Mouse (Mus musculus) ES-Bruce4 (cell line): ENCODE data around the gene Ercc6.

ENCODE experiments used
- CTCF ChIP-seq: IDR thresholded peaks from one replicate; pipeline ENCODE4 v1.8.1; 2011; ENCODE audit warnings: low read depth, low read length
- POLR2A ChIP-seq: IDR thresholded peaks from one replicate; pipeline ENCODE4 v1.8.1; 2011; ENCODE audit warnings: low read length; ENCODE audit not compliant: insufficient read depth

GRCm38 (mm10) chr14:32578420-32578819 lies 65.1 kb downstream of the Ercc6 start:
- TF ChIP-seq POLR2A, result no peak
- TF ChIP-seq CTCF, result no peak
